Mouse (Mus musculus) adrenal gland, postnatal 10 days (tissue): ENCODE measurements around the gene Vapb. TPM values are rescaled to one million over a fixed set of nuclear protein-coding genes. Genes with fewer than 3 reads are reported as not detected.

Experiments used
- microRNA-seq: library from miRNA; unstranded; fragments of <30 nt; microRNA quantifications from one replicate; pipeline ENCODE4 v1.2.0, GENCODE M21; 2021
- total RNA-seq, 2 experiments: library from RNA; stranded (reverse); gene quantifications; 2 replicates each; pipeline ENCODE4 v1.2.3; 2021

Vapb gene
- total RNA-seq, 2 experiments from 2014 or later, result 132 to 136 TPM

Small RNAs within 50 kb of the gene (microRNA-seq; reads per million reads assigned to microRNA genes)
- not detected for gene Mir6340

Other genes starting within 250 kb of the Vapb start
- gene 1700021F07Rik, start 214.9 kb upstream of the Vapb start, total RNA-seq, result not detected
- not detected for gene Ankrd60, start 159.1 kb upstream of the Vapb start, total RNA-seq
- gene Rab22a, start 77.8 kb upstream of the Vapb start, total RNA-seq, result 10 to 100 TPM; 28.3 to 29.8 TPM
- not detected for gene 1700010B08Rik, start 18.1 kb upstream of the Vapb start, total RNA-seq